Mouse (Mus musculus) megakaryocyte-erythroid progenitor cell, adult 5-6 weeks (primary cell): ENCODE results near the gene Svs3b. TPM values are rescaled to one million over a fixed set of nuclear protein-coding genes. Genes with fewer than 3 reads are reported as not detected.
"Not testable (repeated sequence)": the region's sequence is repeated elsewhere in the genome, so short reads cannot be mapped to it uniquely, and the experiment has no call there.

Source experiments
- ATAC-seq: replicated peaks from 2 replicates; pipeline ENCODE4 v1.8.0; 2016; ENCODE audit warnings: mild to moderate bottlenecking, inconsistent platforms; ENCODE audit not compliant: severe bottlenecking, poor library complexity, low FRiP score, low TSS enrichment
- total RNA-seq, 2 experiments: library from RNA; stranded (forward) in 1 of 2; stranded (reverse) in 1 of 2; fragments of 200-1000, 215-1000 nt in 1 of 2; fragments of >200 nt in 1 of 2; fragmentation: Nextera tagmentation in 1 of 2; gene quantifications; 2 replicates each; pipeline ENCODE4 v1.2.3; 2014 to 2017

Svs3b gene
- total RNA-seq (2014; fragmentation: Nextera tagmentation) = not detected in 2 replicates
- not detected in 2 replicates for total RNA-seq (2017)

DNA sequence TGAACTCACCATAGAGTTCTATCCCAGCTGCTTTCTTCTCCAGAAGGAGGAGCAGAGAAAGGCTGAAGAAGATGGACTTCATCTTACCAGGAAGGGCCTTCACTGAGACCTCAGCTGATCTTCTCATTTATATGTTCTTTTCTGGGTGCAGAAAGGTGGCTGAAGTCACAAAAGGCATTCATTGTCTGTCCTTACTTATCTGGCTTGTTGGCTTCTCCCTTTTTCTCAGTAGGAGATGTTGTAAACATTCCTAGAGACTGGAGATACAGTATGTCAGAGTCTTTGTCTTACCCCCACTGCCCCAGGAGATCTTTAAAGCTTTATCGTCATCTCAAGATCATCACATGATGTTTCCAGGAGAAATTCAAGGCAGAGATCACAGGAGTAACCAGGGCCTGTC is at the start of gene Svs3b:
Svs3b (minus strand) TSS at position 101 of the 400 bp plus-strand sequence.
- ATAC-seq = not testable (repeated sequence)

DNA sequence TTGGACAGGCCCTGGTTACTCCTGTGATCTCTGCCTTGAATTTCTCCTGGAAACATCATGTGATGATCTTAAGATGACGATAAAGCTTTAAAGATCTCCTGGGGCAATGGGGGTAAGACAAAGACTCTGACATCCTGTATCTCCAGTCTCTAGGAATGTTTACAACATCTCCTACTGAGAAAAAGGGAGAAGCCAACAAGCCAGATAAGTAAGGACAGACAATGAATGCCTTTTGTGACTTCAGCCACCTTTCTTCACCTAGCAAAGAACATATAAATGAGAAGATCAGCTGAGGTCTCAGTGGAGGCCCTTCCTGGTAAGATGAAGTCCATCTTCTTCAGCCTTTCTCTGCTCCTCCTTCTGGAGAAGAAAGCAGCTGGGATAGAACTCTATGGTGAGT is 32.5 kb upstream of the Svs3b start, which contains the start of gene Svs3a:
Svs3a (plus strand) TSS at position 301 of the 400 bp plus-strand sequence.
- not testable (repeated sequence) for ATAC-seq

GRCm38 (mm10) chr2:164278359-164278758 is 21.9 kb upstream of the Svs3b start, which contains the start of gene Svs4:
Gene Svs4, minus strand, starts transcription at chr2:164278459.
- no peak for ATAC-seq

DNA sequence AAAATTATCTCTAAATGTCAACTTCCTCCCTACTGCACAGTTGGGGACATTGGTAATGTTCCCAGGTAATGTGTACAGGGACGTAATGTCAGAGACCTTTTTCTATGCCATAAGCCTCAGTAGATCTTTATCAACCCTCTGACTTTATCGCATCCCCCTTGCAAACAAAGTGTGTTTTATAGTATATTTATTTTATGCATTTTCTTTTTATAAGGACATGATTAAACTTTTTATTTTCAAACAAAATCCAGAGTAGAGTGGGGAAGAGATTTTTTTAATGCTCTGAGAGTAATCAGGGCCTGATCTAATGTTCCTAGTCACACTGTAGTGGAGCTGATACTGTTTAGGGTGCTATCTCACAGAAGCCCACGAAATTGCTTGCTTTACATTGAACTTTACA is 18.1 kb downstream of the Svs3b start, which contains the start of gene Svs2:
Svs2 (minus strand) TSS at position 101 of the 400 bp plus-strand sequence.
- ATAC-seq = no peak

- no peak for ATAC-seq
Observed at GRCm38 (mm10) chr2:164232671-164233070, 23.8 kb downstream of the Svs3b start.

GRCm38 (mm10) chr2:164228361-164229070 is 27.9 kb downstream of the Svs3b start:
- ATAC-seq = no peak

- no peak for ATAC-seq
Observed at GRCm38 (mm10) chr2:164221522-164221921, 34.9 kb downstream of the Svs3b start, which contains the start of gene Wfdc15b. Gene Wfdc15b, minus strand, starts transcription at chr2:164221660.

DNA sequence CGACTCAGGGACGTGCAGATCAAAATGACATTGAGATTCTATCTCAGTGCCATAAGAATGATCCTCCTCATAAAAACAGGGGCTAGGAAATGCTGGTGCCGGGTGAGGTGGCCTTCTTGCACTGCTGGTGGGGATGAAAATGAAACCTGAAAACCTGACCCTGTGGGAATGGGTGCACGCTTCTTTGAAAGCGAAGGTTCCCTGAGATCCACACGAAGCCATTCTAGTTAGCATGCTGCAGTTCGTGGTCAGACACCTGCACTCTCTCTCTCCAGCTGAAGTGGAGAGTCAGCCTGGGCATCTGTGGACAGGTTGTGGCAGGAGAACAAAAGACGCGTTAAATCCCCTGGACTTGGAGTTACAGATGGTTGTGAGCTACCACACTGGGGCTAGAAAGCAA is 37.1 kb downstream of the Svs3b start:
- no peak for ATAC-seq

GRCm38 (mm10) chr2:164212711-164213110 is 43.7 kb downstream of the Svs3b start:
- no peak for ATAC-seq

- no peak for ATAC-seq
Observed at GRCm38 (mm10) chr2:164210892-164211291, 45.5 kb downstream of the Svs3b start.

DNA sequence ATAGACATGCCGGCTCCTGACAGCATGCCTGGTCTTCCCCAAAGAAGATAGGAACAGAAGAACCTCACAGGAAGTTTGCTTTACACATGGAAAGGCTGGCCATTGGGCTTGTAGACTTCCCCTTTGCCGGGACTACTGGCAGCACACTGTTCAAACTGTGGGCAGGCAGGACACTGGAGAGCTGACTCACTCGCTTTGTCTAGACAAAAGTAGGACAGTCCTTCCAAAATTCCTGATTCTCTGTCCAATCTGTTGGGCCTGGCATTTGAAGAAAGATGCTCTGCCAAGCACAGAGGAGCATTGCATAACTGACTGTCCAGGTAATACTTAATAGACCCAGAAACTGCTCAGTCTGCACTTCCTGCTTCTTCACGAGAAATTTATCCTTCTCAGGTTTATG is 49.8 kb downstream of the Svs3b start:
- ATAC-seq = no peak

- ATAC-seq = not testable (repeated sequence)
Observed at GRCm38 (mm10) chr2:164206011-164206410, 50.4 kb downstream of the Svs3b start.

Other genes starting within 250 kb of the Svs3b start
- 1.5 TPM in 1 of 2 replicates, not detected in the other for gene Pabpc1l, start 231.2 kb downstream of the Svs3b start, total RNA-seq (2014; fragmentation: Nextera tagmentation)
- gene Pabpc1l, start 231.2 kb downstream of the Svs3b start, total RNA-seq (2017) = not detected in 2 replicates
- gene Stk4, start 186.3 kb downstream of the Svs3b start, total RNA-seq (2014; fragmentation: Nextera tagmentation) = 72.5 and 74.3 TPM in 2 replicates
- 76.5 and 137 TPM in 2 replicates for gene Stk4, start 186.3 kb downstream of the Svs3b start, total RNA-seq (2017)
- 40.8 and 48.4 TPM in 2 replicates for gene Tomm34, start 185.5 kb downstream of the Svs3b start, total RNA-seq (2014; fragmentation: Nextera tagmentation)
- gene Tomm34, start 185.5 kb downstream of the Svs3b start, total RNA-seq (2017) = 33.5 and 38.5 TPM in 2 replicates
- gene Kcns1, start 85.5 kb downstream of the Svs3b start, total RNA-seq (2014; fragmentation: Nextera tagmentation) = 0.26 and 0.40 TPM in 2 replicates
- 0.88 and 2.2 TPM in 2 replicates for gene Kcns1, start 85.5 kb downstream of the Svs3b start, total RNA-seq (2017)
- gene Wfdc5, start 73.9 kb downstream of the Svs3b start, total RNA-seq (2014; fragmentation: Nextera tagmentation) = not detected in 2 replicates
- not detected in 2 replicates for gene Wfdc5, start 73.9 kb downstream of the Svs3b start, total RNA-seq (2017)
- gene Wfdc12, start 66.0 kb downstream of the Svs3b start, total RNA-seq (2014; fragmentation: Nextera tagmentation) = not detected in 2 replicates
- gene Wfdc12, start 66.0 kb downstream of the Svs3b start, total RNA-seq (2017) = not detected in 2 replicates
- gene Wfdc15a, start 56.5 kb downstream of the Svs3b start, total RNA-seq (2014; fragmentation: Nextera tagmentation) = not detected in 2 replicates
- not detected in 2 replicates for gene Wfdc15a, start 56.5 kb downstream of the Svs3b start, total RNA-seq (2017)
- gene Wfdc15b, start 35.0 kb downstream of the Svs3b start, total RNA-seq (2014; fragmentation: Nextera tagmentation) = not detected in 2 replicates
- not detected in 2 replicates for gene Wfdc15b, start 35.0 kb downstream of the Svs3b start, total RNA-seq (2017)
- not detected in 2 replicates for gene Svs2, start 18.2 kb downstream of the Svs3b start, total RNA-seq (2014; fragmentation: Nextera tagmentation)
- not detected in 2 replicates for gene Svs2, start 18.2 kb downstream of the Svs3b start, total RNA-seq (2017)
- gene Svs4, start 21.8 kb upstream of the Svs3b start, total RNA-seq (2014; fragmentation: Nextera tagmentation) = not detected in 2 replicates
- not detected in 2 replicates for gene Svs4, start 21.8 kb upstream of the Svs3b start, total RNA-seq (2017)
- gene Svs3a, start 32.6 kb upstream of the Svs3b start, total RNA-seq (2014; fragmentation: Nextera tagmentation) = not detected in 2 replicates
- not detected in 2 replicates for gene Svs3a, start 32.6 kb upstream of the Svs3b start, total RNA-seq (2017)
- gene Svs6, start 60.1 kb upstream of the Svs3b start, total RNA-seq (2014; fragmentation: Nextera tagmentation) = not detected in 2 replicates
- gene Svs6, start 60.1 kb upstream of the Svs3b start, total RNA-seq (2017) = not detected in 2 replicates
- gene Svs5, start 76.1 kb upstream of the Svs3b start, total RNA-seq (2014; fragmentation: Nextera tagmentation) = not detected in 2 replicates
- not detected in 2 replicates for gene Svs5, start 76.1 kb upstream of the Svs3b start, total RNA-seq (2017)
- not detected in 2 replicates for gene Slpi, start 132.5 kb upstream of the Svs3b start, total RNA-seq (2014; fragmentation: Nextera tagmentation)
- not detected in 2 replicates for gene Slpi, start 132.5 kb upstream of the Svs3b start, total RNA-seq (2017)
- gene Rbpjl, start 146.5 kb upstream of the Svs3b start, total RNA-seq (2014; fragmentation: Nextera tagmentation) = not detected in 2 replicates
- gene Rbpjl, start 146.5 kb upstream of the Svs3b start, total RNA-seq (2017) = not detected in 2 replicates
- gene Matn4, start 148.5 kb upstream of the Svs3b start, total RNA-seq (2014; fragmentation: Nextera tagmentation) = not detected in 2 replicates
- 0.09 TPM in 1 of 2 replicates, not detected in the other for gene Matn4, start 148.5 kb upstream of the Svs3b start, total RNA-seq (2017)
- 1.0 and 5.3 TPM in 2 replicates for gene Sdc4, start 187.2 kb upstream of the Svs3b start, total RNA-seq (2014; fragmentation: Nextera tagmentation)
- gene Sdc4, start 187.2 kb upstream of the Svs3b start, total RNA-seq (2017) = 0.23 and 1.3 TPM in 2 replicates
- gene Sys1, start 200.3 kb upstream of the Svs3b start, total RNA-seq (2014; fragmentation: Nextera tagmentation) = 25.7 and 26.7 TPM in 2 replicates
- 10.9 and 16.0 TPM in 2 replicates for gene Sys1, start 200.3 kb upstream of the Svs3b start, total RNA-seq (2017)
- not detected in 2 replicates for gene Gm20458, start 204.3 kb upstream of the Svs3b start, total RNA-seq (2014; fragmentation: Nextera tagmentation)
- gene Gm20458, start 204.3 kb upstream of the Svs3b start, total RNA-seq (2017) = not detected in 2 replicates
- gene Trp53tg5, start 217.1 kb upstream of the Svs3b start, total RNA-seq (2014; fragmentation: Nextera tagmentation) = not detected in 2 replicates
- not detected in 2 replicates for gene Trp53tg5, start 217.1 kb upstream of the Svs3b start, total RNA-seq (2017)
- 2.4 TPM in 2 replicates for gene Dbndd2, start 229.5 kb upstream of the Svs3b start, total RNA-seq (2014; fragmentation: Nextera tagmentation)
- gene Dbndd2, start 229.5 kb upstream of the Svs3b start, total RNA-seq (2017) = 2.9 TPM in 1 of 2 replicates, not detected in the other
- gene Pigt, start 240.9 kb upstream of the Svs3b start, total RNA-seq (2014; fragmentation: Nextera tagmentation) = 76.4 and 89.3 TPM in 2 replicates
- gene Pigt, start 240.9 kb upstream of the Svs3b start, total RNA-seq (2017) = 16.3 and 36.6 TPM in 2 replicates